Mouse (Mus musculus) neural tube, embryonic 11.5 days (tissue): ENCODE measurements around the gene Slc2a9. TPM values are rescaled to one million over a fixed set of nuclear protein-coding genes. Genes with fewer than 3 reads are reported as not detected.
"Not testable (repeated sequence)": the region's sequence is repeated elsewhere in the genome, so short reads cannot be mapped to it uniquely, and the experiment has no call there.

ENCODE experiments used
- ATAC-seq: fragments of 200-750 bp; cut with Nextera tagmentation; 2 replicates; pipeline ENCODE4 v1.8.0; 2017; ENCODE audit warnings: moderate number of reproducible peaks, mild to moderate bottlenecking, moderate TSS enrichment, moderate library complexity; ENCODE audit not compliant: insufficient read depth, low FRiP score, low TSS enrichment
- DNase-seq: peaks from one replicate; pipeline ENCODE4 v3.0.0-alpha.2; 2015; ENCODE audit warnings: low spot score
- H3K27ac ChIP-seq: fragments of 300-500 bp; sonication (generic); 2 replicates; pipeline ENCODE4 v1.5.1; 2014; ENCODE audit warnings: low read depth, mild to moderate bottlenecking, low read length
- H3K27me3 ChIP-seq: fragments of 300-500 bp; sonication (generic); 2 replicates; pipeline ENCODE4 v1.6.1; 2014; ENCODE audit warnings: mild to moderate bottlenecking, low read length, mixed read lengths; ENCODE audit not compliant: control insufficient read depth, insufficient read depth
- H3K36me3 ChIP-seq: fragments of 300-500 bp; sonication (generic); 2 replicates; pipeline ENCODE4 v1.6.1; 2014; ENCODE audit warnings: mild to moderate bottlenecking, low read length, moderate library complexity, mixed read lengths; ENCODE audit not compliant: control insufficient read depth, insufficient read depth
- H3K4me1 ChIP-seq: fragments of 300-500 bp; sonication (generic); 2 replicates; pipeline ENCODE4 v1.6.1; 2014; ENCODE audit warnings: low read length, mixed read lengths; ENCODE audit not compliant: control insufficient read depth, insufficient read depth
- H3K4me2 ChIP-seq: fragments of 300-500 bp; sonication (generic); 2 replicates; pipeline ENCODE4 v1.6.1; 2014; ENCODE audit warnings: low read depth, mild to moderate bottlenecking, moderate library complexity
- H3K4me3 ChIP-seq: fragments of 300-500 bp; sonication (generic); 2 replicates; pipeline ENCODE4 v1.5.1; 2014; ENCODE audit warnings: low read depth, low read length
- H3K9ac ChIP-seq: fragments of 300-500 bp; sonication (generic); 2 replicates; pipeline ENCODE4 v1.6.1; 2014; ENCODE audit warnings: mild to moderate bottlenecking, low read length
- H3K9me3 ChIP-seq: fragments of 300-500 bp; sonication (generic); 2 replicates; pipeline ENCODE4 v1.6.1; 2016; ENCODE audit warnings: low read length; ENCODE audit not compliant: control insufficient read depth
- WGBS: fragments of 180-500 bp; shearing (Covaris S2); extraction: QIAGEN DNeasy Blood & Tissue Kit; methylation state at CpG from one replicate; pipeline ENCODE4 v1.1.7; 2014; 5-methylcytosine and 5-hydroxymethylcytosine counted together
- polyA plus RNA-seq: library from polyadenylated mRNA; unstranded; fragments of >200 nt; fragmentation: Nextera tagmentation; extraction: Ambion mirVana; gene quantifications from 2 replicates; pipeline ENCODE4 v1.2.1, GENCODE M21; 2014

Gene Slc2a9
- polyA plus RNA-seq, 1 experiment from 2014 or later: 0.77 TPM

DNA sequence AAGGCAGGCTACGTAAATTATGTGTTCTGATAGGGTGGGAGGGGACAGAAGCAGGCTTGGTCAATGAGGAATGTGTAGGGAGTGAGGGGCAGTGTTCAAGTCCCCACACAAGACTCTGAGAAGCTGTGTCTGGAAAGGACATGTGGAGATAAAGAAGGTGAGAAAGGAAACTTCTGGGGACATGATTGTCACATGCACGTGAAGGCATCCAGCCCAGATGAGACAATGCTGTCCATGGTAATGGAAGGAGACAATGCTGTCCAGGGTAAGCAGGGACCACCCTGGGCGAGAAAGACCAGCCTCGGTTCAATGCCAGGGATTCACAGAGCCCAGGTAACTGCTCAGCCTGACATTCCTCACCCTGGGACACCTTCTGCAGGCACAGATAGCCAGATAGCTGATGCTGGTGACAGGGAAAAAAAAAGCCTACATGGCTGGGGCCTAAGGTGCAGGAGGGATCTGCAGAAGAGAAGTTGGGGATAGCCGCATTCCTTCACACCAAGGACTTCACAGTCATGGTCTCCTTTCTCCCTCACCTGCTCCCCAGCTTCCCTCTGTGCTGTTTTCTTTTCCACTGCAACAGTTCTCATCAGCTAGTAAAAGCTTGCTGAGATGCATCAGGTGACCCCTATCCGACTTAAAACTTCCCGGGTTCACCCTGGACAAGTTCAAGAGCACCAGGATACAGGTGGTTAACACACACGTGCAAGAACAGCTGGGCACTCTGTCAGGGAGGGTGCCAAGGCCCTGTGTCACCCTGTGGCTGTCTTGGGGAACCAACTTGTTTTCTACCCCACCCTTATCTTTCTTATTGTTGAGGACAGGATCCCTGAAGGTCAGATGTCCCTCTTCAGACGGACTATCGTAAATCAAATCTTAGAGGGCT is 21.9 kb downstream of the Slc2a9 start:
- Histone ChIP-seq H3K27me3 (peaks cover 2% of the 10 kb centered on the region; the same call in 1 of the 2 replicates), H3K36me3 (no peaks in the 10 kb centered on the region), H3K27ac (no peak overlapping the region), H3K9ac (no peak overlapping the region), H3K9me3 (no peaks in the 10 kb centered on the region), H3K4me3 (no peak overlapping the region), H3K4me1 (peaks cover 10% of the 10 kb centered on the region), H3K4me2 (peak overlapping the region; percentile 37)
- 67% methylated on average over 10 of the region's 10 CpGs for WGBS
- DNase-seq: peak; percentile 13
- ATAC-seq: no peak

DNA sequence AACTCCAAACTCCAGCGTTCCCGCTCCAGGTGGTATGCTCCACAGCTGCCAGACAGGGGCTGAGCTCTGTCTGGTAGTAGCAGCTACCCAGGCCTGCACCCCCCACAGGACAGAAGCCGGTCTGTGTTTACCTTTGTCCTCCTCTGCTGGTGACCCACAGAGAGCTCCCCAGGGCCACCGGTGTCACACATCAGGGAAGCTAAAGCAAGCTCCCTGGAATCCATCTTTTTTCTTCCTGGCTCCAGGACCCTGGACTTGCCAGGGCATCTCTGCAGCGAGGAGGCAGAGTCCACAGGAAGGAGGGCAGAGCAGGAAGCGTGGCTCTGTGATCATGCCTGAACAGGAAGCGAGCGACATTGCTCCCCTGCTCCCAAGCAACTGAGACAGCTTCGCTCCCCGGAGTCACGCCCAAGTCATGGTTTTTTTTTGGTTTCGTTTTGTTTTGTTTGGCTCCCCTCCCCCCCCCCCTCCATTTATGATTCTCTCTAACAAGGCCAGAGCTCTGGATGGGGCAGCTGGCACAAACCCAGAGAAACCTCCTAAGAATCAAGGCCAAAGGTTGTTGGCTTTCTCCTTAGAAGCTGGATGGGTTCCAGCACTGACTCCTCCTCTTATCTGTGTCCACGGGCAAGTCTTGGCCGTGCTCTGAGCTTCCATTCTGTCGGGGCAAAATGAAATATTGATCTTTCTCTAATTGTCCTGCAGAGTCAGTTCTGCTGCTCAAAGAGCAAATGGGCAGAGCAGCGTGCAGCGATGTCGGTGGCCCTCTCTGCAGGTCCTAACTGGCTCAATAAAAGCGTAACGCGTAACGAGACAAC is 22.8 kb downstream of the Slc2a9 start:
- Histone ChIP-seq H3K4me1 (peaks cover 10% of the 10 kb centered on the region), H3K27ac (no peak overlapping the region), H3K9me3 (no peaks in the 10 kb centered on the region), H3K9ac (peak overlapping the region; percentile 36; the same call in 1 of the 2 replicates), H3K4me3 (0 out of 2 replicates have a peak overlapping the region, but pooled peaks have one; percentile 8), H3K4me2 (peak overlapping the region; percentile 37), H3K36me3 (no peaks in the 10 kb centered on the region), H3K27me3 (peaks cover 2% of the 10 kb centered on the region; the same call in 1 of the 2 replicates)
- ATAC-seq (peak; percentile 70), DNase-seq (peak; percentile 57)
- WGBS: 8% methylated on average over 22 of the region's 22 CpGs

DNA sequence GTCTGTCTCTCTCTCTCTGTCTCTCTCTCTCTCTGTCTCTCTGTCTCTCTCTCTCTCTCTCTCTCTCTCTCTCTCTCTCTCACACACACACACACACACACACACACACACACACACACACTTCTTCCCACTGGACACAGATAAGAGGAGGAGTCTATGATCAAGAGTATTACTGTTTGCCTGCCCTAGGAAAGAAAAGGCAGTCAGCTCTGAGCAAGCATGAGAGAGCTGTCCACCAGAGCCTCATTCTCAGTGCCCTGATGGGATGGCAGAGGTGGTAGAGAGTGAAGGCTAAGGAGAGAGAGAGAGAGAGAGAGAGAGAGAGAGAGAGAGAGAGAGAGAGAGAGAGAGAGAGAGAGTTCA is 23.4 kb downstream of the Slc2a9 start:
- not testable (repeated sequence) for H3K9ac ChIP-seq, H3K36me3 ChIP-seq, H3K9me3 ChIP-seq, H3K4me1 ChIP-seq, DNase-seq, H3K27ac ChIP-seq, ATAC-seq, H3K4me3 ChIP-seq, H3K27me3 ChIP-seq
- peak overlapping the region; percentile 37; the same call in 1 of the 2 replicates for H3K4me2 ChIP-seq

DNA sequence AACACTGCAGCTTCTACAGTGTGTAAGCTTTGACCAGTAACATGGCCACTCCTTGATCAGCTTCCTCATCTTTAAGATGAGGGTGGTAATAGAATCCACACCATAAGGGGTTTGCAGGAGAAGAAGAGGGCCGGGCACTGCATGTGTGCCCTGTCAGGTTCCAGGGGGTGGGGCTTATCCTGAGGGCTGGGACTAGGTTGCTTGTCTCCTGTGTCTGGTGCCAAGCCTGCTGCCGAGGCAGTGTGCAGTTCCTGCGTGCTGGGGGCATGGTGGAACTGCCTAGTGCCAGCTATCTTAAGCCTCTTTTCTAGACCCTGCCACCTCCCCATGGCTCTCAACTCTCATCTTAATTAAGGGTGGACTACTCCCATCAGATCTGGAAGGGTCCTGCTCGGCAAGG is 23.9 kb downstream of the Slc2a9 start:
- Histone ChIP-seq H3K27ac (no peak overlapping the region), H3K4me3 (no peak overlapping the region), H3K36me3 (no peaks in the 10 kb centered on the region), H3K27me3 (peaks cover 2% of the 10 kb centered on the region; the same call in 1 of the 2 replicates), H3K4me2 (no peak overlapping the region), H3K4me1 (peaks cover 10% of the 10 kb centered on the region), H3K9me3 (no peaks in the 10 kb centered on the region), H3K9ac (no peak overlapping the region)
- 71% methylated on average over 4 of the region's 4 CpGs for WGBS
- ATAC-seq: no peak
- no peak for DNase-seq

DNA sequence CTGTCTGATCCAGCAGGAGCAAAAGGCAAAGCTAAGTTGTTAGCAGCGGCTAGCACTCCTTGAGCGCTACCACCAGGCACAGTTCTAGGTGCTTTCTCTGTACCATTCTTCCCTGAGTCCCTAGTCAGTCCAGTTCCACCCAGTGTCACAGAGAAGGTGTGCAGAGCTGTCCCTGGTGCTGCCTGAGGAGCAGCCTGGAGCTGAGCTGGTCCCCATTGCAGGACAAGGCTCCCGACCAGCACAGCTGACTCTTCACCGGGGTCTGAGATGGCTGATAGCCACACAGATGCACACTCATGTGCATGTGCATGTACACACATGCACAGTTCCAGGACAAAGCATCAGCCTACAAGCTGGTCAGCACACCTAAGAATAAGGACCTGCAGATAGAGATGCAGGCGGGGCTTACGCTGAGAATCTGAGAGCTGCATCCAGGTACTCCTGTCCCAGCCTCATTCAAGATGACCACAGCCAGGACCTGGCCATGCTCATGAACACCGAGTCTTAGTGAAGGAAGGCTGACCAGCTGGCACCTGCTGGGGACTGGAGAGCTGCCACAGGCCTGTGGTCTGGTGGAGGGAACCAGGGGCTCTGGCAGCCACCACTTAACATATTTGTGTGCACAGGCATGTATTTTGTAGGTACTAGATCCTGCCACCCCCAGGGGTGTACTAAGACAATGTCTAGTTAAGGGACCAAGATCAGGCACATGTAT is 25.1 kb downstream of the Slc2a9 start:
- WGBS: 85% methylated on average over 7 of the region's 7 CpGs
- Histone ChIP-seq H3K27me3 (peaks cover under 1% of the 10 kb centered on the region; the same call in 1 of the 2 replicates), H3K9me3 (no peaks in the 10 kb centered on the region), H3K4me3 (no peak overlapping the region), H3K9ac (no peak overlapping the region), H3K27ac (no peak overlapping the region), H3K36me3 (no peaks in the 10 kb centered on the region), H3K4me2 (no peak overlapping the region), H3K4me1 (peaks cover 10% of the 10 kb centered on the region)
- ATAC-seq (no peak), DNase-seq (peak; percentile 28)

DNA sequence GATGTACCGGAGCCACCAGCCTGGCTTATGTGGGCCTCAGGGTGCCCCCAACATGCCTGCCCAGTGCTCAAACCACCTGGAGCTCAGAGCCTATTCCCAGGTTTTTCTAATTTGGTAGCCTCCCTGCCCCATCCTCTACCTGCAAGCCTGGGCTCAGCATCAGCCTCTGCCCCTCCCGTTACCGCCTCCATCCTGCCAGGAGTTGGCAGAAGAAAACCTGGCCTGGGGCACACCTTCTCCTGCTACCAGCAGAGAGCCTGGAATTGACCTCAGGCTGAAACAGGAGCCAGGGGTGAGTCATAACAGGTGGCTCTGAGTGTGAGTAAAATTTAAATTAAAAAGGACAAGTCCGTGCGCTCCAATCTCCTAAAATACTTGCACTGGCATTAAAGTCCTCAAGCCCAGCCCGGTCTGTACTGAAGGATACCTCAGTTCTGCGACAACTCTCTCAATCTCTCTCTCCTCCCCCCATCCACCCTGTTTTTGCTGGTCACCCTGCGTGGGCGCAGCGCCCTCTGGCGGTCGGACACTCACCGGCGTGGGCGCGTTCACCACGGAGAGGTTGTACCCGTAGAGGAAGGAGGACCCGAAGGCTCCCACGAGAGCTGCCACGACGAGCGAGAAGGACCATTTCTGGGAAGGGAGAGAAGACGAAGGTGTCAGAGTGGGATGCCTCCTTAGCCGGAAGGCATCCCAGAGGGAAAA is 25.9 kb downstream of the Slc2a9 start:
- DNase-seq: no peak
- WGBS: 84% methylated on average over 21 of the region's 25 CpGs
- no peak for ATAC-seq

DNA sequence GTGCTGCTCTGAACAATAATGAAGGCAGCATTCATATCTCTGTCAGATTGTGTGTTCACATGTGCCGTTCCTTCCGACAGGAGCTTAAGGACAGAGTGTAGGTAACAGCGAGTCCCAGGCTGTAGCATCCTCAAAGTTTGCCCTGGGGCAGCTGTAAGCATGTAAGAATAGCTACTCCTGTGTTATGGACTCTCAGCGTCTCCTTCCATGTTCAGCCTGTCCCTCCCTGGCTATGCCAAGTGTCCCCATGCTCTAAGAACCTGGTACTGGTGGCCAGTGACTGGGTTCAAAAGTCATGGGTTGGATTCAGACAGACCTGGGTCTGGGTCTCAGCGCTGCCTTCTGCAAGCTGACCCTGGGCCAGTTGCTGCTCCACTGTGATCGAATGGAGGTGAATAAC is 32.1 kb downstream of the Slc2a9 start:
- H3K27me3 ChIP-seq: no peaks in the 10 kb centered on the region
- H3K9me3 ChIP-seq: no peaks in the 10 kb centered on the region
- H3K27ac ChIP-seq: no peak overlapping the region
- ATAC-seq: no peak
- no peak overlapping the region for H3K4me3 ChIP-seq
- DNase-seq: no peak
- no peaks in the 10 kb centered on the region for H3K4me1 ChIP-seq
- no peaks in the 10 kb centered on the region for H3K36me3 ChIP-seq
- H3K4me2 ChIP-seq: no peak overlapping the region
- 71% methylated on average over 6 of the region's 6 CpGs for WGBS
- no peak overlapping the region for H3K9ac ChIP-seq

More for the DNA sequence above, 25.9 kb downstream of the Slc2a9 start:
- Histone ChIP-seq H3K9ac (no peak overlapping the region), H3K4me2 (no peak overlapping the region), H3K27ac (no peak overlapping the region), H3K4me3 (no peak overlapping the region), H3K9me3 (no peaks in the 10 kb centered on the region), H3K27me3 (no peaks in the 10 kb centered on the region), H3K36me3 (no peaks in the 10 kb centered on the region), H3K4me1 (peaks cover 10% of the 10 kb centered on the region)
